Mouse (Mus musculus) right cerebral cortex, postnatal 14 days (tissue): ENCODE results near the gene Epas1.

Source experiments
- DNase-seq: peaks from one replicate; pipeline ENCODE4 v3.0.0; 2022

Gene Epas1

DNA sequence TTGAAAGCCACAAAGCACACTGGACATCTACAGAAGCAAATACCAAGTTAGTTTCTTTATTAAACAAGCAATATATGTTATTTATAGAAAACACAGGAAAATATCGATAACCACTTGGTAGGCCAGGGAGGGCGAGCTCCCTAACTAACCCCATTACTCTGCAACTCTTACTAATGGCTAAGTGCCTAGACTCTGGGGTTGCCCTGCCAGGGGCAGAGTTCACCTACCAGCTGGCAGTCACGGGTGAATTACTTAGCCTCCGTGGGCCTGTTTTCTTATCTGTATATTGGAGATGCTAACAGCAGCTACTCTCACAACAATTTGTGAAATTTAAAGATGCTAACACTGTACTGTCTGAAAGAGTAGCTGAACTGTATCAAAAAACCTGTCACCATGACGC lies 42.3 kb downstream of the Epas1 start:
- no peak for DNase-seq

DNA sequence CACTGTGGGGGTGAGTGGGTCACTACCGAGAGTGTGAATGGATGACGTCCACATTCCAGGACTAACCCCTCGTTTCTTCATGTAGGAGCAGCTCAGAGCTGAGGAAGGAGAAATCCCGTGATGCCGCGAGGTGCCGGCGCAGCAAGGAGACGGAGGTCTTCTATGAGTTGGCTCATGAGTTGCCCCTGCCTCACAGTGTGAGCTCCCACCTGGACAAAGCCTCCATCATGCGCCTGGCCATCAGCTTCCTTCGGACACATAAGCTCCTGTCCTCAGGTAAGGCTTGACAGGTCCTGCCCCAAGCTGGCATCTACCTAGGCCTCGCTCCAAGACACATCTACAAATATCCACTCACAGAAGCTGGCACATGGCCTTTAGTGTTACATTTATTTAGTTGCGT lies 43.5 kb downstream of the Epas1 start:
- no peak for DNase-seq

DNA sequence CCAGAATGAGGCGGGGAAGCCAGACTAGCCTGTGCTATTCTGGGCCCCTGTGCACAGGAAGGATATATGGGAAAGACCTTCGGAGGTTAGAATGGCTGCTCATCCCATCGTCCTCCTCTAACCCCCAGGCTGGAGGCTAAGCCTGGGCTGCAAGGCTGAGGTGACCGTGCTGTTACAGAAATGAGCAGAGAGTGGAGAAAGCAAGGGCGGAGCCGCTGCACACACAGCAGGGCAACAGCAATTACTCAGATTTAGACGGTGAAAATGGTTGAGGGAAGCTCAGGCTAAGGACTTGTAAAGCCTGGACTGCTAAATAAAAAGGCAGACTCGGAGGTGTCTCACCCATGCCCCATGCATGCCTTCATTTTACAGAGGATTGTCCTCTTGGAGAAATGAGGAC lies 45.0 kb downstream of the Epas1 start:
- no peak for DNase-seq

DNA sequence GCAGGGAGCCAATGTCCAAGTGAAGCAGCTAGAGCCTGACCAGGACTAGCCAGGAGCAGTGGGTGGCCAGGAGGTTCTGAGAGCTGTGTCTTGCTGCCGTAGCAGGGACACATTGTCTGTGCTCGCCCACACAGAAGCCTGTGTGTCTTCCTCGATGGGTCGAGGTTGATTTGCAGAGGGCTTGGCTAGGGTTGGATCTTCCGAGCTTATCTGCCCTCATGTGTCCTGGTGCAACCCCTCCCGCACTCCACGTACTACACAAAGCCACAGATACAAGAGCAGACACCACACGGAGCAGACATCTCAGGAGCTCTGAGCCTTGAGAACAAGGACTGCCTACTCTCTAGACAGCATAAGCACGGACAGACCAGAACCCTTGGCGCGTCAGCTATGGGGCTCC lies 45.5 kb downstream of the Epas1 start:
- DNase-seq: no peak

DNA sequence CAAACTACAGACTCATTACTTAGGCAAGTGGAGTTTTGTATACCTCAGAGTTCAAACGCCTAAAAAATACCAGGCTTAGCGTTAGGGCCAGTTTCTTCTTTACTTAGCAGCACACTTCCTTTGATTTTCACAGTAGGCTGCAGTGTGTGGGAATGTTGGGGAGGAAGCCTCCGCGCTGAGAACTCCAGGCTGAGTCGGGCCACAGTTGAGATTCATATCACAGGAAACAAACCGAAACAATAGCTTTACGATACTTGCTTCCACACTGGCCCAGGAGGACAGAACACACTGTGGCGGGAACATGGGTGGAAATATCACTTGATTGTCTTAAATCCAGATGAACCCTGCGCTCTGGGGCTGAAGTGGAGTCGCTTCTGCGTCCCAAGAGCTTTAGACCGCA lies 47.0 kb downstream of the Epas1 start:
- DNase-seq: no peak

DNA sequence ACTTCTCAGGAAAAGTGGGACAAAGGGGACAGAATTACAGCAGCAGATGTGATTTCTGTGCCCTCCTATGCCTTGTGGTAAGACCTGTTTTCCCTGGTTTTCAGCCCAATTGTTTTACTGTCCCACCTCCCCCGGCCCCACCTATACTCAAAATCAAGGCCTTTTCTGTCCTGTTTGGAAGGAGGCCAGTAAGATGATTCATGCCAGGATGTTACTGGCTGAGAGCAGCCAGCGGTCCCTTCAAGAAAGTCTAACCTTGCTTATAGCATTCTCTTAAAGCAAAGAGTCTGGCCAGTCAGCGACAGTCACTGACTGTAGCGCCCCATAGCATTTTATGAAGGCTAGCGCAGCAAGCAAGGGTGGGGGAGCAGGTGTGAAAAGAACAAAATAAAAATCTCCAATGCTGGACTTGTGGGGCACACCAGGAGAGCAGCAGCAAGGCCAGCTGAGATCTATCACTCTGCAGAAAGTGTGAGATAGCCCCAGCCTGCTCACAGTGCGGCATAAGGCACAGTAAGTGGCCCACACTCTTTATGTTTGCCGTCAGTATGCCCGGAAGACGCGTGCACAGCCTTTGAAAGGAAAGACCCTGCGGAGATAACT lies 47.8 kb downstream of the Epas1 start:
- no peak for DNase-seq

DNA sequence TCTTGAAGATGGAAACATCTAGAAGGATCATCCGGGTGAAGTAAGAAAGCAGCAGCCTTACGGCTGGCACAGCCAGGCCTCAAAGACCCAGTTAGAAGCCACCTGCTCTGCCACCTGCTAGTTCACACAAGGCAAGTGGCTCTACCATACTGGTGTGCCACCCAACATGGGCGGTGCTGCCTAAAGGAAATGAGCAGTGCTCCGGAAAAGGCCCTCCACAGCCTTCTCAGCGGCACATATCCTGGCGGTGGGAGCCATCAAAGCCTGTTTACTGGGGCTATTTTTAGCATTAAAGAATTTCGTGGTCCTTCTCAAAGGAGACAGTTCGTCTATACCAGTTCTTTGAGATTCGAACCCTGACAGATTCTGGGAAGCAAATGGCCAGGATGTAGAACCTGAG lies 48.4 kb downstream of the Epas1 start:
- no peak for DNase-seq

DNA sequence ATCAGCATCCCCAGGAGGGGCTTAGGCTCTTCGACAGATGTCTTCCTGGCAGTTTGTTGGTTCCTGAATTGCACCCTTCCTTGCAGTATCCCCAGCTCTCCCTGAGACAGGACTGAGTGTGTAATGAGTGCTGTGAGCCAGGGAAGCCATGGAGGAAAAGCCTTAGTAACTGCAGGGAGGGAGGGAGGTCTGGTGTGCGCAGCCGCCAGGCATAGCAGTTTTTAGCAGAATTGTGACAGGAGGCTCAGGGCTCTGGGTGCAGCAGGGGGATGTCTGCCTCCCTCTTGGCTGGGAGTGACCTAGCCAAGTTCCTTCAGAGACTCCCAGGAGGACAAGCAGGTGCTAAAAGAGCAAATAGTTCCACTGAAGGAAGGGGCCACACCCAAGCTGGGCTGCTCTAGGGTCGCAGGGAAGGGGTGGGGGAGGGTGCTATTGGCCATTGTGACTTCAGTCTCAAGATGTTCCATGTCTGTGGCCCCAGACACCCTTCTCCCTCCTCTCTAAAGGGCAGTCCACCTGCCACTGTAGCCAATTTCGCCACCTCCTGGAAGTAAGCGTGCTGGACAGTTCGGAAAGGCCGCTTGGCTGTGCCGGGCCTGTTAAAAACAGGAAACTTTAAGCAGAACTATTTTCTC lies 49.0 kb downstream of the Epas1 start:
- DNase-seq: no peak

DNA sequence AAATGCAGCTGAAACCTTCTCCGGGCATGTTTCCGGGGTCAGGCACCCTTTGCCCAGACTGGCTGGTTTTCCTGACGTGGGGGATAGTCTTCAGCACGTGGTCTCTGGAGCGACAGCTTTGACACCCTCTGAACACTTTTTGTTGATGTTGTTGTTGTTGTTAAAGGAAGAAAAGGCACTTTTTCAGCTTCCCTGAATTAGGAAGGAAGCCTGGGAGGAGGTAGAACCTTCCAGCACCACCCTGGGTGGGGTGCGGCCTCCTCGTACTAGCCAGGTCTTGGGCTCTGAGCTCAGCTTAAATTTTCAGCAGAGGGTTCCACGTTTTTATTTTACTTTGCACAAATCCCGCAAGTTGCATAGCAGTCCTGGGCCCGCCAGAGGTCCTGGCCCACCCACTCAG lies 49.6 kb downstream of the Epas1 start:
- DNase-seq: no peak

DNA sequence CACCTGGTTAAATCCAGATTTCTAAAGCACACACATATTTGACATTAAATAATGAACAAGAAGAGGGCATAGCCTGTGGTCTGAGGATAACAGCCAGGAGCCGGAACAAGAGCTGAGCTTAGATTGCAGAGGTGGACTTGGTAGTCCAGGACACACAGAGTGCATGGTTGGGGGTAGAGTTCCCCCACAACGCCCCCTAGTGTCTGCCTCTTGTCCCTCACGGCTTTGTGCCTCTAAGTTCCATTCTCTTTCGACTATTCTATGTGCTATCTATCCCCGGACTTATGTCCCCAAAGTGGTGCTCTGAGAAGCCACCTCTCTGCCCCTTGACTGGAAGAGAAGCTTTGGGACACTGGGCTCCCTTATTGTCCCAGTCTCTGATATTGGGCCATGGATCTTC lies 50.2 kb downstream of the Epas1 start:
- DNase-seq: no peak

DNA sequence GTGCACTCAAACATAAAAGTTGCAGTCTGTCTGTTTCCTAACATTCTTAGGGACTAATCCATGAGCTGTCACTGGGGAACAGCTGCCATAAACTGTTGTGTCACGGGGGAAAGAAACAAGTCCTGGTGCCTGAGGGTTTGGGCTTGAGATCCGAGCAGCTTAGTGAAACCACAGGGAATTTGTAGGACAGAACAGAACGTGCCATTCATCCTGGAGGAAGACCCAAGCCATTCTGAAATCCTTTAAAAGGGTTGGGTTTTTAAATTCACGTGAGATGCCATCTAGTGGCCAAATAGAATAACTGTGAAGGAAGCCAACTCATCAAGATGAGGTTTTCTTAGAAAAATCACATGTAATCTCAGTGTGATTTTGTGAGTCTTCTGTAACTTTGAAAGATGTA lies 58.5 kb downstream of the Epas1 start:
- DNase-seq: no peak

DNA sequence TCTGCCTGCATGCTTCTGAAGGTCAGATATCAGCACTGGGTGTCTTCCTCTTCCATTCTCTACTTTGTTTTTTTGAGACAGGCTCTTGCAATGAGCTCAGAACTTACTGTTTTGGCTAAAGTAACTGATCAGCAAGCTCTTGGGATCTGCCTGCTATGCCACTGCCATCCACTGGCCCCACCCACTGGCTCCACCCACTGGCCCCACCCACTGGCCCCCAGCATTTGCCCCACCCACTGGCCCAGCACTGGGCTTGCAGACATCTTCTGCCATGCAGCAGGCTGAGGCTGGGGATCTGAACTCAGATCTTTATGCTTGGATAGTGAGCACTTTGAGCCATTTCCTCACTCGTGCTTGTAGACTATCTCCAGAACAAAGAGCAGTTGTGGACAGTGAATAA lies 60.8 kb downstream of the Epas1 start:
- no peak for DNase-seq

DNA sequence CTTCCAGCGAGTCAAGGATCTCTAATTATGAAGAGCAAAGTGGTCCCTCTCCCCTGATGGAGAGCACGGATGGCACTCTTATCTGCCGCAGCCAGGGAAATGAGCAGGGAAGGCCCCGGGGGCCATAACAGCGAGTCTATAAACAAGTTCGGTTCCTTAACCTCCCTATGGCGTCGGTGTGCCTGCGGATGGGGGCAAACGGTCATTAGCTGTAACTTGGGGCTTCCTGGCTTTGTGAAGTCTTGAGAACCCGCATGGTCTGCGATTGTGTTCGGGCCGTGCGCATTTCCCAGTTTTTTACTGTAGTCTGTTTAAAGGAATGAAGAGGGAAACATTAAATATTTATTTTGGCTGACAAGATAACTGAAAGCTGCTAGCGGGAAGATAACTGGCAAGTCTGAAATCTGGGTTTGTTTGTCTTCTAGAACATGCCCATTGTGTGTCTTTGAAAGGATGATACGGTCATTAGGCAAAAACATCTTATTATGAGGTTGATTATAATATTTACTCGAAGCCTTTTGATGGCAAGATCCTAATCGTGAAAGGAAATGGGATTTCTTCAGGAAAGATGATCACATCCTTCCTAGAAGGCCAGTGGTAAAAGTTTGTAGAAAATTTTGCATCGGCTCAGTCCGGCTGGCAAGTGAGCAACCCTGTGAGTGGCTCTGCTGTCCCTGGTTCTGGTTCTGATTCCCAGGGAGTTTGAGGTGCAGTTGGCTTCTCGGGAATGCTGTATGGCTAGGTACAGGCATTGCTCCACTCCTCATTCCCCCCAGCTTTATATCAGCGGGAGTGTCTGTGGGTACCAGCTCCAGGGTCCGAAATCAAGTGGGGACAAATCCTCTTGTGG lies 61.7 kb downstream of the Epas1 start:
- DNase-seq: no peak

DNA sequence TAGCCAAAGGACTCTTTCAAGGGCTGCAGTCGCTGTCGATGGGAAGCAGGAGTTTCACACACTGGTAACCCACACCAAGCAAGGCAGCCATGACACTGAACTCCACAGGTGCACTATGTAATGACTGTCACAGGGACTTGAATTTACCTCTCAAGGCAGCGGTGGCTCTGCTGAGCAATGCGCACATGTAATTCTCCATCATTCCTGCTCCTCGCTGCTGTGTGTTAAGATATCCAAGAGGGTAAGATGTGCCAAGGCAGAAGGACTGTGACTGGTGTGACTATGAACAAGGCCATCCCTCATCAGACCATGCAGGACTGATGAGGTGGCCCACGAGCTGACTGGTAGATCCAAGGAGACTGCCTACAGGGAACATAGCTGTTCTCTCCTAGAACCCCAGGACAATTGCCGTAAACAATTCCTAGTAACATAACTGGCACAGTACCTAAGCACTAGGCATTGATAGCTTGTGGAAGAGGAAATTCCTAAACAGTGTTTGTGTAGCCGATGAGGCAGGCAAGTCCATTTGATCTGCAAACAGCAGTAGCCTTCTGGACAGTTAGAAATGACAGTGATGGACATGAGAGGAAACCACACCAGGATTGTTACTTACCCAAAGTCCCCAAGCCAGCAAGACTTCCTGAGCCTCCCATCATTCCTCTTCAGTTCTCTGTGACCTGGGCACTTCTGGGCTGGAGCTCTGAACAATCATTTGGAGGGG lies 68.7 kb downstream of the Epas1 start:
- DNase-seq: no peak

DNA sequence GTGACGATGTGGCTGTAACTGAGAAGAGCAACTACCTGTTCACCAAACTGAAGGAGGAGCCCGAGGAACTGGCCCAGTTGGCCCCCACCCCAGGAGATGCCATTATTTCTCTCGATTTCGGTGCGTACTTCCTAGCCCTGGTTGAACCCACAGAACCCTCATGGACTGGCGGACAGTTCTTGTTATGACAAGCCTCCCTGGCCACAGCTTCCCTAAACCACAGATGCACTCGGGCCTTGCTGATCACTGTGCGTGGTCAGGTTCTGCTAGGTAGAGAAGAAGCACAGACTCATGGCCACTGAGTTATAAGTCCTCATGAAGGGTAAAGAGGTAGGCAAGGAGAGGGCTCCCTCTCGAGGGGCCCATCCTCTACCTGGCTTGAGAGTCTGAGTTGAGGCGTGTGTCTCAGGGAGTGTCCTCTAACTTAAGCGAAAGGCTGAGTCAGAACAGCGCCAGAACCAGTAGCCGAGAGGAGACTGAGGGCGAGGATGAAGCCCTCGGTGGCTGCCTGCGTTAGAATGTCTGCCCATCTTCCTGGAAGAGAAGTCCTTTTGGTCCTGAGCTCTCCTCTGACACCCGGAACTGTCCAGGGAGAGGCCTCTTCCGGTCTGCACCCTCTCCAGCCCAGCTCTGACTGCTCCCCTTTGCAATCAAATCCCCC lies 71.1 kb downstream of the Epas1 start:
- DNase-seq: no peak

DNA sequence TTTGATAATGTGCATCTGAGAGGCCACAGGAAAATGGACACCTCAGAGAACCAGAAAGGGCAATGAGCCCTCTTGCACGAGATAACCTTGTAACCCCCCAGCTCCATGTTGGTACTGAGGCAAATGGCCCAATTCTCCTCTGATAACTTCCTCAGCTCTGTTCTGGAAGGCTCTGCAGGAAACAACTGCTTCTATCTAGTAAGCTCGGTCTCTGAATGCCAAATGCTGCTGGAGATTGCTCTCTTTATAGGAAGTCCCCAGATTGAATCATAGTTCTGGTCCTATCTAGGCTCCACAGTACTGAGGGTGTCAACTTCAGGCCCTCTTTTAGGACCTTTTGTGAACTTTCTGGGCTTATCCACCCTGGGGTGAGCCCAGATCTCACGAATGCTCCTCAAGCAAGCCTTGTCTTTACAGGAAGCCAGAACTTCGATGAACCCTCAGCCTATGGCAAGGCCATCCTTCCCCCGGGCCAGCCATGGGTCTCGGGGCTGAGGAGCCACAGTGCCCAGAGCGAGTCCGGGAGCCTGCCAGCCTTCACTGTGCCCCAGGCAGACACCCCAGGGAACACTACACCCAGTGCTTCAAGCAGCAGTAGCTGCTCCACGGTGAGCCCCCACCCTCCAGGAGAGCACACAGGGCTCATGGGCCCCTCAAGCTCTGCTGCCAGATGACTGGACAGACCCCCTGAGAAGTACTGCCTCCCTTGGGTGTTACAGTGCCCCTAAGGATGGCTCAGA lies 71.8 kb downstream of the Epas1 start:
- DNase-seq: no peak

DNA sequence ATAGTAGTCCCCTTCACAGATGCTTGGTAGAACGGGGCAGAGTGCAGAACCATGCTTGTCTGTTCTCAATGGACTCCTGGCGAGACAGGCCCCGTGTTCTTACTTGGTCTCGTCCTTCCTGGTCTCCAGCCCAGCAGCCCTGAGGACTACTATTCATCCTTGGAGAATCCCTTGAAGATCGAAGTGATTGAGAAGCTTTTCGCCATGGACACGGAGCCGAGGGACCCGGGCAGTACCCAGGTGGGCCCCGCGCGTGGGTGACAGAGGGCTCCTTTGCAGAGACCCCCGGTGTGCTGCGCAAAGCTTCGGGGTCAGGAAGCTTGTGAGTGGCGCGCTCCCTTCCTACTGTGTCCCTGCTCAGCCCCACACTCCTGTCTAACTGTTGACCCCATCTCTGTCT lies 72.9 kb downstream of the Epas1 start:
- no peak for DNase-seq

DNA sequence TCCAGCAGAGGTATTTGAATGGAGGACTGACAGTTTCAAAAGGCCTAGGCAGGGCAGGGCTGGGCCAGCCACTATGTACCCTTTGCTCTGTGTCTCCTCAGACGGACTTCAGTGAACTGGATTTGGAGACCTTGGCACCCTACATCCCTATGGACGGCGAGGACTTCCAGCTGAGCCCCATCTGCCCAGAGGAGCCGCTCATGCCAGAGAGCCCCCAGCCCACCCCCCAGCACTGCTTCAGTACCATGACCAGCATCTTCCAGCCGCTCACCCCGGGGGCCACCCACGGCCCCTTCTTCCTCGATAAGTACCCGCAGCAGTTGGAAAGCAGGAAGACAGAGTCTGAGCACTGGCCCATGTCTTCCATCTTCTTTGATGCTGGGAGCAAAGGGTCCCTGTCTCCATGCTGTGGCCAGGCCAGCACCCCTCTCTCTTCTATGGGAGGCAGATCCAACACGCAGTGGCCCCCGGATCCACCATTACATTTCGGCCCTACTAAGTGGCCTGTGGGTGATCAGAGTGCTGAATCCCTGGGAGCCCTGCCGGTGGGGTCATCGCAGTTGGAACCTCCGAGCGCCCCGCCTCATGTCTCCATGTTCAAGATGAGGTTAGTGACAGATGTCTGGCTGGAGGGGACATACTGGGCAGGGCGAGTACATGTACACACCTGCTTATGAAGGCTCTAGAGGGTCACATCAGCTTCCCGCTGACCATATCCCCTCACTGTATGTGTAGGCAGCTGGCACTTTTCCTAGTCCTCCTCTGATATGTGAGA lies 74.1 kb downstream of the Epas1 start:
- no peak for DNase-seq

DNA sequence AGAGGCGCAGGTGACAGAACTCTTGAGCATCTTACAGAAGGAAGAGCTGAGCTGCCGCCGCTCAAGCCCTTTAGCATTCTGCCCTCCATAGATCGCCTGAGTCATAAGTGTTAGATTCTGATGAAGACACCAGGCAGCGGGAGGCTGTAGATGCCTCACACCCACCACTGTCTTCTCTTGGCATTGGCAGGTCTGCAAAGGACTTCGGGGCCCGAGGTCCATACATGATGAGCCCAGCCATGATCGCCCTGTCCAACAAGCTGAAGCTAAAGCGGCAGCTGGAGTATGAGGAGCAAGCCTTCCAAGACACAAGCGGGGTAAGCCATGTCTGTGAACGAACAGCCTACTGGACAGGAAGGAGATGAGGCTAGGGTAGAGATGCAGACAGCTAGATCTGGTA lies 75.0 kb downstream of the Epas1 start:
- no peak for DNase-seq

DNA sequence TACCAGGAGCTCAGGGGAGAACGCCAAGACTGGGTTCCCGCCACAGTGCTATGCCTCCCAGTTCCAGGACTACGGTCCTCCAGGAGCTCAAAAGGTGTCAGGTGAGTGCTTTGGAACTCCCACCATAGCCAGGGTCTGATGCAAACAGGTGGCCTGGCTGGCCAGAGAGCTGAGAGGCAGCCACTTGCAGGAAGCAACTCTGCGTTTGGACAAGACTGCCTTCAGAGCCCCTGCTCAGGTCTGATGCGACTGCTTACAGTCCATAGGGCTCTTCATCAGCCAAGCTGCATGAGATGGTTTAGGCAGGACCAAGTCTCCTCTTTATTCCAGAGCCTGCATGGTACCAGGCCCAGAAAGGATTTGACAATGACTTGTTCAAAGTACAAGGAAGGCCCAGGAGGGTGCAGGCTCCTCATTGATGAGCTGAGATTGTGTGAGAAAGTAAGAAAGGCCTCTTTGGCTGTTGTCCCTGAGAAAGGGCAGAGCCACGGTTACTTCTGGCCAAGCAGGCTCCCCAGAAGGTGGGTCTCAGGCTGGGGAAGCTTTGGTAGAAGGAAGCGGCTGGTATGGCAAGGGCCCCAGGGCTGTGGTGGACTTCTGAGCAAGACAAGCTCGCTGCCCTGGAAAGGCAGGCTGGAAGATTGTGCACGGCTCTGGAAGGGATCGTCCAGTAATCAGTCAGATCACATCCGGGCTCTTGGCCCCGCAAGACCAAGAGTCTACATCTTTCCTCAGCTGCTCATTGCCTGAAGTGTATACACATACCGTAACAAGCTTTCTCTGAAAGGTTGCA lies 76.1 kb downstream of the Epas1 start:
- DNase-seq: no peak

DNA sequence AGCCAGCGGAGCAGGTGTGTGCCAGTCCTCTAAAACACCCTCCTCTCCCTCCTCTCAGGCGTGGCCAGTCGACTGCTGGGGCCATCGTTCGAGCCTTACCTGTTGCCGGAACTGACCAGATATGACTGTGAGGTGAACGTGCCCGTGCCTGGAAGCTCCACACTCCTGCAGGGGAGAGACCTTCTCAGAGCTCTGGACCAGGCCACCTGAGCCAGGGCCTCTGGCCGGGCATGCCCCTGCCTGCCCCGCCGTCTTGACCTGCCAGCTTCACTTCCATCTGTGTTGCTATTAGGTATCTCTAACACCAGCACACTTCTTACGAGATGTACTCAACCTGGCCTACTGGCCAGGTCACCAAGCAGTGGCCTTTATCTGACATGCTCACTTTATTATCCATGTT lies 77.4 kb downstream of the Epas1 start:
- DNase-seq: no peak
